Mouse (Mus musculus) erythroblast, embryonic 14.5 days (primary cell): ENCODE data around the gene Mtmr14.

Source experiments
- GATA1 ChIP-seq: IDR thresholded peaks from 2 replicates; pipeline ENCODE4 v1.6.1; 2012; ENCODE audit warnings: low read length, inconsistent platforms, mixed read lengths
- TAL1 ChIP-seq: IDR thresholded peaks from 3 replicates; pipeline ENCODE4 v1.6.1; 2012; ENCODE audit warnings: low read length, inconsistent platforms, mixed read lengths

- TF ChIP-seq GATA1 (no peak), TAL1 (no peak)
Measured at GRCm38 (mm10) chr6:113296639-113297038, 59.0 kb downstream of the Mtmr14 start.
